Mouse (Mus musculus): ENCODE measurements around the gene Bpifa1. TPM values are rescaled to one million over a fixed set of nuclear protein-coding genes. Genes with fewer than 3 reads are reported as not detected.
"Not testable (repeated sequence)": the region's sequence is repeated elsewhere in the genome, so short reads cannot be mapped to it uniquely, and the experiment has no call there.

Bpifa1 gene
- polyA plus RNA-seq, 1 experiment from 2014 or later, result not detected

GRCm38 (mm10) chr2:154183061-154183460 lies 40.4 kb downstream of the Bpifa1 start:
- not testable (repeated sequence) for ATAC-seq (ENCODE audit: low FRiP score); H3K27me3 ChIP-seq (replicated peaks); H3K9me3 ChIP-seq (replicated peaks); H3K9ac ChIP-seq (replicated peaks); H3K4me1 ChIP-seq; H3K36me3 ChIP-seq; H3K27ac ChIP-seq (replicated peaks); H3K4me2 ChIP-seq; H3K4me3 ChIP-seq (replicated peaks)
- 76% methylated on average over 4 of the region's 4 CpGs for WGBS

GRCm38 (mm10) chr2:154185319-154185718 lies 42.6 kb downstream of the Bpifa1 start:
- Histone ChIP-seq H3K27me3 (replicated peaks) (no peaks in the 10 kb centered on the region), H3K4me3 (replicated peaks) (no peak overlapping the region), H3K27ac (replicated peaks) (no peak overlapping the region), H3K4me2 (no peak overlapping the region), H3K9ac (replicated peaks) (no peak overlapping the region), H3K4me1 (no peaks in the 10 kb centered on the region), H3K9me3 (replicated peaks) (no peaks in the 10 kb centered on the region), H3K36me3 (no peaks in the 10 kb centered on the region)
- WGBS, result 93% methylated on average over 6 of the region's 6 CpGs
- no peak for ATAC-seq (ENCODE audit: low FRiP score)

- Histone ChIP-seq H3K4me3 (replicated peaks) (no peak overlapping the region), H3K36me3 (no peaks in the 10 kb centered on the region), H3K4me1 (no peaks in the 10 kb centered on the region), H3K27ac (replicated peaks) (no peak overlapping the region), H3K27me3 (replicated peaks) (no peaks in the 10 kb centered on the region), H3K9me3 (replicated peaks) (no peaks in the 10 kb centered on the region), H3K4me2 (no peak overlapping the region), H3K9ac (replicated peaks) (no peak overlapping the region)
- 85% methylated on average over 3 of the region's 3 CpGs for WGBS
- no peak for ATAC-seq (ENCODE audit: low FRiP score)
Observed at GRCm38 (mm10) chr2:154185748-154186147, 43.1 kb downstream of the Bpifa1 start.

- no peak overlapping the region for H3K9ac ChIP-seq (replicated peaks)
- no peaks in the 10 kb centered on the region for H3K9me3 ChIP-seq (replicated peaks)
- no peaks in the 10 kb centered on the region for H3K27me3 ChIP-seq (replicated peaks)
- no peak overlapping the region for H3K4me3 ChIP-seq (replicated peaks)
- ATAC-seq (ENCODE audit: low FRiP score), result no peak
- no peaks in the 10 kb centered on the region for H3K36me3 ChIP-seq
- WGBS, result 38% methylated on average over 5 of the region's 5 CpGs
- no peaks in the 10 kb centered on the region for H3K4me1 ChIP-seq
- no peak overlapping the region for H3K27ac ChIP-seq (replicated peaks)
- no peak overlapping the region for H3K4me2 ChIP-seq
Observed at GRCm38 (mm10) chr2:154187468-154187867, 44.8 kb downstream of the Bpifa1 start.

- no peak overlapping the region for H3K4me3 ChIP-seq (replicated peaks)
- no peaks in the 10 kb centered on the region for H3K4me1 ChIP-seq
- H3K36me3 ChIP-seq, result no peaks in the 10 kb centered on the region
- WGBS, result 89% methylated on average over 7 of the region's 7 CpGs
- no peak overlapping the region for H3K9ac ChIP-seq (replicated peaks)
- no peak overlapping the region for H3K4me2 ChIP-seq
- H3K9me3 ChIP-seq (replicated peaks), result no peaks in the 10 kb centered on the region
- H3K27me3 ChIP-seq (replicated peaks), result no peaks in the 10 kb centered on the region
- ATAC-seq (ENCODE audit: low FRiP score), result no peak
- no peak overlapping the region for H3K27ac ChIP-seq (replicated peaks)
Observed at GRCm38 (mm10) chr2:154189877-154190434, 47.3 kb downstream of the Bpifa1 start.

GRCm38 (mm10) chr2:154190546-154191258 lies 48.0 kb downstream of the Bpifa1 start, which contains the start of gene Bpifb1:
TSS of gene Bpifb1 (plus strand) at chr2:154190818.
- no peaks in the 10 kb centered on the region for H3K27me3 ChIP-seq (replicated peaks)
- WGBS, result 89% methylated on average over 11 of the region's 11 CpGs
- ATAC-seq (ENCODE audit: low FRiP score), result no peak

GRCm38 (mm10) chr2:154192141-154192540 lies 49.5 kb downstream of the Bpifa1 start:
- no peaks in the 10 kb centered on the region for H3K4me1 ChIP-seq
- no peaks in the 10 kb centered on the region for H3K36me3 ChIP-seq
- no peak overlapping the region for H3K9ac ChIP-seq (replicated peaks)
- H3K4me2 ChIP-seq, result no peak overlapping the region
- H3K27ac ChIP-seq (replicated peaks), result no peak overlapping the region
- H3K27me3 ChIP-seq (replicated peaks), result no peaks in the 10 kb centered on the region
- WGBS, result 89% methylated on average over 2 of the region's 2 CpGs
- H3K4me3 ChIP-seq (replicated peaks), result no peak overlapping the region
- ATAC-seq (ENCODE audit: low FRiP score), result no peak
- H3K9me3 ChIP-seq (replicated peaks), result no peaks in the 10 kb centered on the region

More at GRCm38 (mm10) chr2:154190546-154191258, 48.0 kb downstream of the Bpifa1 start, which contains the start of gene Bpifb1:
- Histone ChIP-seq H3K27ac (replicated peaks) (no peak within 1 kb of the TSS), H3K4me3 (replicated peaks) (no peak within 1 kb of the TSS), H3K4me1 (no peaks in the 10 kb centered on the region), H3K36me3 (no peaks in the 10 kb centered on the region), H3K4me2 (no peak within 1 kb of the TSS), H3K9ac (replicated peaks) (no peak within 1 kb of the TSS), H3K9me3 (replicated peaks) (no peaks in the 10 kb centered on the region)

GRCm38 (mm10) chr2:154193071-154193470 lies 50.4 kb downstream of the Bpifa1 start:
- Histone ChIP-seq H3K36me3 (no peaks in the 10 kb centered on the region), H3K9ac (replicated peaks) (no peak overlapping the region), H3K9me3 (replicated peaks) (no peaks in the 10 kb centered on the region), H3K27ac (replicated peaks) (no peak overlapping the region), H3K4me2 (no peak overlapping the region), H3K4me1 (no peaks in the 10 kb centered on the region), H3K27me3 (replicated peaks) (no peaks in the 10 kb centered on the region), H3K4me3 (replicated peaks) (no peak overlapping the region)
- no peak for ATAC-seq (ENCODE audit: low FRiP score)
- 82% methylated on average over 4 of the region's 4 CpGs for WGBS

- H3K27me3 ChIP-seq (replicated peaks), result no peaks in the 10 kb centered on the region
- 78% methylated on average over 5 of the region's 5 CpGs for WGBS
- H3K9ac ChIP-seq (replicated peaks), result no peak overlapping the region
- H3K9me3 ChIP-seq (replicated peaks), result no peaks in the 10 kb centered on the region
- H3K4me2 ChIP-seq, result no peak overlapping the region
- no peak overlapping the region for H3K27ac ChIP-seq (replicated peaks)
- H3K4me1 ChIP-seq, result no peaks in the 10 kb centered on the region
- ATAC-seq (ENCODE audit: low FRiP score), result no peak
- H3K36me3 ChIP-seq, result no peaks in the 10 kb centered on the region
- no peak overlapping the region for H3K4me3 ChIP-seq (replicated peaks)
Observed at GRCm38 (mm10) chr2:154193994-154194504, 51.4 kb downstream of the Bpifa1 start.

- 93% methylated on average over 9 of the region's 9 CpGs for WGBS
- Histone ChIP-seq H3K4me2 (no peak overlapping the region), H3K9ac (replicated peaks) (no peak overlapping the region), H3K4me3 (replicated peaks) (no peak overlapping the region), H3K9me3 (replicated peaks) (no peaks in the 10 kb centered on the region), H3K36me3 (no peaks in the 10 kb centered on the region), H3K4me1 (no peaks in the 10 kb centered on the region), H3K27me3 (replicated peaks) (no peaks in the 10 kb centered on the region), H3K27ac (replicated peaks) (no peak overlapping the region)
- no peak for ATAC-seq (ENCODE audit: low FRiP score)
Observed at GRCm38 (mm10) chr2:154197036-154197435, 54.4 kb downstream of the Bpifa1 start.
